Mouse (Mus musculus): ENCODE results near the gene Dxo. TPM values are rescaled to one million over a fixed set of nuclear protein-coding genes. Genes with fewer than 3 reads are reported as not detected.
"Not testable (repeated sequence)": the region's sequence is repeated elsewhere in the genome, so short reads cannot be mapped to it uniquely, and the experiment has no call there.

The Dxo gene
- total RNA-seq, 1 experiment, result 39.0 TPM

DNA sequence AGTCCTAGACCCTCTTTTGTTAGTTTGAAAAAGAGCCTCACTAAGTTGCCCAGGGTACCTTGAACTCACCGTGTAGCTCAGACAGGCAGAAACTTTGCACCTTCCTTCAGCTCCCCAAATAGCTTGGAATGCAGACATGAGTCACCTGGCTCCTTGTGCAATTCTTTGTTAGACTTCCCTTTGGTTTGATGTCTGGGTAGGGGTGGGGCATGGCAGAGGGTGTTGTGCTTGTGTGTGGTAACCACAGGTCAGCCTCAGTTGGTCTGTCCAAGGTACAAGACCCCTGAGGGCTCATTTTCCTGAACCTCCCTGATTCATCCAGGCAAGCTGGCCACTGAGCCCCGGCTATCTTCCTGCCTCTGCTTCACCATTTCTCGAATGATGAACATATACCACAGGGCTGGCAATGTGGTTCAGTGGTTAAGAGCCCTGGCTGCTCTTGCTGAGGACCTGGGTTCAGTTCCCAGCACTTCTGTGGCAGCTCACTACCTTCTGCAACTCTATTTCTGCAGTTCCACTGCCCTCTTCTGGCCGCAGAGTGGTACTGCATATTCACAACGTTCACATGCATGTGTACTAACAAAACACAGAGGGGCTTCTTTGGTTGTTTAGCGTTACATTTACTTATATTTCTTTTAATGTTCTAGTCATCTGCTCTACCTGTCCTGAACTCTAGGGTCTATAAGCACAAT is 31.8 kb upstream of the Dxo start:
- peak; percentile 26 for DNase-seq (ENCODE audit: low read depth, low spot score)
- in situ Hi-C loops (cut with MboI; ENCODE audit: low sequenced_read_pairs in 2 of 2, unreplicated experiment in 2 of 2), result no loop called here
- Histone ChIP-seq H3K9me3 (ENCODE audit: control insufficient read depth, insufficient read depth, low read depth, low read length) (no peaks in the 10 kb centered on the region), H3K27ac (ENCODE audit: insufficient read depth, low read depth, low read length, poor library complexity, severe bottlenecking) (no peak overlapping the region), H3K4me3 (ENCODE audit: insufficient read depth in 1 of 2, low read depth in 1 of 2, low read length in 2 of 2, poor library complexity in 1 of 2, severe bottlenecking in 1 of 2) (no peak overlapping the region), H3K4me1 (ENCODE audit: control insufficient read depth in 2 of 2, insufficient read depth in 2 of 2, low read length in 2 of 2, poor library complexity in 1 of 2) (no peaks in the 10 kb centered on the region), H3K36me3 (ENCODE audit: control insufficient read depth, insufficient read depth, low read length, poor library complexity, severe bottlenecking) (no peaks in the 10 kb centered on the region), H3K9ac (ENCODE audit: insufficient read depth, low read depth, low read length, poor library complexity, severe bottlenecking) (no peak overlapping the region)
- TF ChIP-seq CHD2 (IDR thresholded peaks at IDR 0.05; ENCODE audit: low read depth, low read length) (no peak), ZC3H11A (IDR thresholded peaks at IDR 0.05; ENCODE audit: borderline replicate concordance, low read depth, low read length) (0 out of 2 replicates have a peak, but pooled peaks have one; percentile 14)

DNA sequence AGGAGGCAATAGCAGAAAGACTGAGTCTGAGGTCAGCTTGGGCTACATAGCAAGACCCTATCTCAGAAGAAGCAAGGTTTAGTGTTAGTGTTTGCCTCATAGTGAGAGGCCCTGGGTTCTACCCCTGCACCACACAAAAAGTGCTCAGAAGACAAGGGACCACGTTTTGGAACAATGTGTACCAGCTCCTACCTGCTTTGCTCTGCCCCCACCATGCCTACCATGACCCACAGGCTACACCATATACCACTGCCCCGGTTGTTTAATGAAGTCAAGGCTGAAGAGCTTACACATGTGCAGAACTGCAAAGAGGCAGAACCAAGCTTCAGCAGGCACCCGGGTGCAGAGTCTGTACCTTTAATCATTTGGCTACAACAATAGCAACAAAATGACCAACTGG is 29.6 kb upstream of the Dxo start:
- H3K4me3 ChIP-seq (ENCODE audit: insufficient read depth in 1 of 2, low read depth in 1 of 2, low read length in 2 of 2, poor library complexity in 1 of 2, severe bottlenecking in 1 of 2), result no peak overlapping the region
- no peak for DNase-seq (ENCODE audit: low read depth, low spot score)
- in situ Hi-C loops (cut with MboI; ENCODE audit: low sequenced_read_pairs in 2 of 2, unreplicated experiment in 2 of 2), result no loop called here

DNA sequence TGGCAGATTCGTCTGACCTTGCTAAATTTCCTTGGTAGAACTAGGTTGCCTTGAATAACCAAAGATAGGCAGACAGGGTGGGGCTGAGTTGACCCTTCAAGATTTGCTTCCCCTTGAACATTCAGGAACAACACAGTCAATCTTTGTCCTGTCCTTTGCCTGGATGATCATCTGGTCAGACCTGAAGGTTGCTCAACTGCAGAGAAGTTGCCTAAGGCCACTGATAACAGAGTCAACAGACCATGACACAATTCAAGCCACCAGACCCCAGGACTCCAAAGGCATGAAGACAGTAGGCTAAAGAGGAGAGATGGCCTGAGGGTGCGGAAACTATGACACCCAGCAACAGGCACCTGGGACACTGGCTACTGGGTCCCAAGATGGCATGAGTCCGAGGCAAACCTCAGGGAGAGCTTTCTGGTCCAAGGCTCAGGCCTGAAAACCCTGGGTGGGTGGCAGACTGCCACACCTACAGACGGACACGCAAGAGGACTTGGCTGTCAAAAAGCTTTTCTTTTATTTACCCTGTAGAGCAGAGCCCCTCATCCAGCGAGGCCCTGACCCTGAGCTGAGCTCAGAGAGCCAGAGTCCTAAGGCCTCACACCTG is 28.1 kb upstream of the Dxo start:
- H3K4me3 ChIP-seq (ENCODE audit: insufficient read depth in 1 of 2, low read depth in 1 of 2, low read length in 2 of 2, poor library complexity in 1 of 2, severe bottlenecking in 1 of 2), result no peak overlapping the region
- H3K9me3 ChIP-seq (ENCODE audit: control insufficient read depth, insufficient read depth, low read depth, low read length), result no peaks in the 10 kb centered on the region
- no peak for TF ChIP-seq CHD2 (IDR thresholded peaks at IDR 0.05; ENCODE audit: low read depth, low read length)
- TF ChIP-seq HCFC1 (IDR thresholded peaks at IDR 0.05; ENCODE audit: borderline replicate concordance, insufficient read depth, low read length), result no peak
- TF ChIP-seq MAFK (IDR thresholded peaks at IDR 0.05; ENCODE audit: insufficient read depth, low read depth, low read length), result no peak
- no peak for TF ChIP-seq ZNF384 (IDR thresholded peaks at IDR 0.05; ENCODE audit: low read depth, low read length)
- TF ChIP-seq ZC3H11A (IDR thresholded peaks at IDR 0.05; ENCODE audit: borderline replicate concordance, low read depth, low read length), result no peak
- H3K9ac ChIP-seq (ENCODE audit: insufficient read depth, low read depth, low read length, poor library complexity, severe bottlenecking), result no peak overlapping the region
- 0 out of 4 replicates have a peak, but pooled peaks cover 0 to 2% of the 10 kb centered on the region in 2 experiments for H3K4me1 ChIP-seq (ENCODE audit: control insufficient read depth in 2 of 2, insufficient read depth in 2 of 2, low read length in 2 of 2, poor library complexity in 1 of 2)
- H3K27ac ChIP-seq (ENCODE audit: insufficient read depth, low read depth, low read length, poor library complexity, severe bottlenecking), result no peak overlapping the region
- no peak for DNase-seq (ENCODE audit: low read depth, low spot score)
- H3K36me3 ChIP-seq (ENCODE audit: control insufficient read depth, insufficient read depth, low read length, poor library complexity, severe bottlenecking), result no peaks in the 10 kb centered on the region
- in situ Hi-C loops (cut with MboI; ENCODE audit: low sequenced_read_pairs in 2 of 2, unreplicated experiment in 2 of 2), result no loop called here

More for the DNA sequence above, 29.6 kb upstream of the Dxo start:
- 0 out of 4 replicates have a peak, but pooled peaks cover 0 to 2% of the 10 kb centered on the region in 2 experiments for H3K4me1 ChIP-seq (ENCODE audit: control insufficient read depth in 2 of 2, insufficient read depth in 2 of 2, low read length in 2 of 2, poor library complexity in 1 of 2)
- no peaks in the 10 kb centered on the region for H3K9me3 ChIP-seq (ENCODE audit: control insufficient read depth, insufficient read depth, low read depth, low read length)
- no peak for TF ChIP-seq ZC3H11A (IDR thresholded peaks at IDR 0.05; ENCODE audit: borderline replicate concordance, low read depth, low read length)
- no peak for TF ChIP-seq ZNF384 (IDR thresholded peaks at IDR 0.05; ENCODE audit: low read depth, low read length)
- no peak for TF ChIP-seq CHD2 (IDR thresholded peaks at IDR 0.05; ENCODE audit: low read depth, low read length)
- no peak for TF ChIP-seq MAFK (IDR thresholded peaks at IDR 0.05; ENCODE audit: insufficient read depth, low read depth, low read length)
- TF ChIP-seq HCFC1 (IDR thresholded peaks at IDR 0.05; ENCODE audit: borderline replicate concordance, insufficient read depth, low read length), result no peak
- no peaks in the 10 kb centered on the region for H3K36me3 ChIP-seq (ENCODE audit: control insufficient read depth, insufficient read depth, low read length, poor library complexity, severe bottlenecking)
- no peak overlapping the region for H3K27ac ChIP-seq (ENCODE audit: insufficient read depth, low read depth, low read length, poor library complexity, severe bottlenecking)
- no peak overlapping the region for H3K9ac ChIP-seq (ENCODE audit: insufficient read depth, low read depth, low read length, poor library complexity, severe bottlenecking)

DNA sequence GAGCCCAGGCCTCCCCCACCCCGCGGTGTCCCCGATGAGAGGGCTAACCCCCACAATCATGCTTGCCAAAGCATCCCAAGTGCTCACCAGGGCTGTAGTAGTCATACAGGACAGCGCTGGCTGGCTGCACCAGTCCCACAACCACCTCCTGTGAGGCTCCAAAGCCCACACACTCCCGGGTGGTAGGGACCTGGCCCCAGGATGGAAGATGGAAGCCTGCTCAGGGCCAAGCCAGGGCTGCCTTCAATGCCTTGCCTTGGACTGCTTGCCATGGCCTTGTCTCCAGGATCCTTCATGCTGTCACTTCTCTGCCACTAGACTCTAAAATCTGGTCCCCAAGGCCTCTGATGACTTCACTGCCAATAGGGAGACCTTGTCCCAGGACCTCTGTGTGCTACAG is 26.4 kb upstream of the Dxo start:
- H3K9me3 ChIP-seq (ENCODE audit: control insufficient read depth, insufficient read depth, low read depth, low read length); H3K27ac ChIP-seq (ENCODE audit: insufficient read depth, low read depth, low read length, poor library complexity, severe bottlenecking); in situ Hi-C loops (cut with MboI; ENCODE audit: low sequenced_read_pairs in 2 of 2, unreplicated experiment in 2 of 2); H3K4me3 ChIP-seq (ENCODE audit: insufficient read depth in 1 of 2, low read depth in 1 of 2, low read length in 2 of 2, poor library complexity in 1 of 2, severe bottlenecking in 1 of 2); H3K36me3 ChIP-seq (ENCODE audit: control insufficient read depth, insufficient read depth, low read length, poor library complexity, severe bottlenecking); H3K9ac ChIP-seq (ENCODE audit: insufficient read depth, low read depth, low read length, poor library complexity, severe bottlenecking); H3K4me1 ChIP-seq (ENCODE audit: control insufficient read depth in 2 of 2, insufficient read depth in 2 of 2, low read length in 2 of 2, poor library complexity in 1 of 2); DNase-seq (ENCODE audit: low read depth, low spot score): not testable (repeated sequence)

DNA sequence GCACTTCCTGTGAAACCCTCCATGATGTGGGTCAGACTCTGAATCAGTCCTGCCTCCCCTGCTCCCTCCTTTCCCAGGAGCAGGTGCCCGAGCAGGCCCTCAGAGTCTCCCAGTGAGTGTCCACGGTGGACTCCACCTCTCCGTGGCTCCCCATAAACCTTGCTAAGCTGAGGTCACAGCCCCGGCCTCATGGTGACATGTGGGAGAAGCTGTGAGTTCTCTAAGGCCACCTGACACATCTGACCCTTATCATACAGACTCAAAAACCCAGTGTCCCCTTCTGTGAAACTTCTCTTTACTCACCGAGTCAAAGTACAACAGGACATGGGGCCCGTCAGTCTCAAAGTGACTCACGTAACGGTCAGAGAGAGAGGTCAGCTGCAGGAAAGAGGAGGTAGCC is 26.0 kb upstream of the Dxo start:
- in situ Hi-C loops (cut with MboI; ENCODE audit: low sequenced_read_pairs in 2 of 2, unreplicated experiment in 2 of 2); H3K4me3 ChIP-seq (ENCODE audit: insufficient read depth in 1 of 2, low read depth in 1 of 2, low read length in 2 of 2, poor library complexity in 1 of 2, severe bottlenecking in 1 of 2); H3K4me1 ChIP-seq (ENCODE audit: control insufficient read depth in 2 of 2, insufficient read depth in 2 of 2, low read length in 2 of 2, poor library complexity in 1 of 2); H3K9me3 ChIP-seq (ENCODE audit: control insufficient read depth, insufficient read depth, low read depth, low read length); DNase-seq (ENCODE audit: low read depth, low spot score); H3K36me3 ChIP-seq (ENCODE audit: control insufficient read depth, insufficient read depth, low read length, poor library complexity, severe bottlenecking); H3K9ac ChIP-seq (ENCODE audit: insufficient read depth, low read depth, low read length, poor library complexity, severe bottlenecking); H3K27ac ChIP-seq (ENCODE audit: insufficient read depth, low read depth, low read length, poor library complexity, severe bottlenecking): not testable (repeated sequence)

Data from ES-E14 (cell line).